Mouse (Mus musculus): Measurements from ENCODE around the gene Nemp2.

- TF ChIP-seq CTCF (IDR thresholded peaks at IDR 0.05; ENCODE audit: borderline replicate concordance, insufficient read depth, low read length) (no peak), POLR2A (IDR thresholded peaks at IDR 0.05; ENCODE audit: low read depth, low read length) (no peak)
These were observed 29.8 kb downstream of the Nemp2 start for GRCm38 (mm10) chr1:52660278-52660677.

Data from embryonic fibroblast, embryonic 13.5 days (primary cell).